Mouse (Mus musculus): ENCODE measurements around the gene Gm49380.

DNA sequence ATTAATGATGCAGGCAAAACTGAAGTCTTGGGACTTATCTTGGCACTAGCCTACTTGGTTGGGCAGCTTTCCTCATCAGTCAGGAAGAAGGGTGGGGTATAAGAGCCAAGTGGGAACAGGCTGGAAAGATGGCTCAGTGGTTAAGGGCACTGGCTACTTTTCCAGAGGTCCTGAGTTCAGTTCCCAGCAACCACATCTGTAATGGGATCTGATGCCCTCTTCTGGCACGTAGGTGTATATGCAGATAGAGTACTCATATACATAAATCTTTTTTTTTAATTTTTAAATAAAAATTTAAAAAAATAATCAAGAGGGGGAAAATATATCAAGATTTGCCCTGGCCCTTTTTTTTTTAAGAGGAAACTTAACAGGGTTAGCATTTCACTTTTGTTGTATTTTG, 48.1 kb downstream of the Gm49380 start:
- TF ChIP-seq CTCF (IDR thresholded peaks at IDR 0.05; ENCODE audit: low read depth, low read length) (no peak), POLR2A (IDR thresholded peaks at IDR 0.05; ENCODE audit: insufficient read depth, low read length) (no peak), EP300 (IDR thresholded peaks at IDR 0.05; ENCODE audit: insufficient read depth, low read depth, low read length) (no peak)
